Mouse (Mus musculus): ENCODE measurements around the gene Ttll5.
A peak's percentile ranks its signal among the peaks of the same experiment; 100 is the strongest.

Gene Ttll5

DNA sequence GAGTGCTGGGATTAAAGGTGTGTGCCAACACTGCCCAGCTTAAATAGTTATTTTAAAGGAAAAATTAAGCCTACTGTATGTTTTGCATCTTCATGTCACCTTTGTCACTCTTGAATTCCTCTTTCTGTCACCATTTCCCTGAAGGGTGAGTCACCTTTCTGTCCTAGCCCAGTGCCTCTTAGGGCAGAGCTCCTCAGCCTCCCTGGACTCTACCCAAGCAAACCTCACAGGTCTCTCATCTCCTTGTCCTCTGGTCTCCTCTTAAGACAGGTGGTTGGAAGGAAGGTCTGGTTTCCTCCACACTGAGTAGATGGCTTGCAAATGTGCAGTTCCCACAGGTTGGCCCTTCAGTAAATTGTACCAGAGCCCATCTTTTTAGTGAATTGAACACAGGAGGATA is 143.4 kb downstream of the Ttll5 start:
- no peak for DNase-seq (ENCODE audit: extremely low spot score, low spot score)

DNA sequence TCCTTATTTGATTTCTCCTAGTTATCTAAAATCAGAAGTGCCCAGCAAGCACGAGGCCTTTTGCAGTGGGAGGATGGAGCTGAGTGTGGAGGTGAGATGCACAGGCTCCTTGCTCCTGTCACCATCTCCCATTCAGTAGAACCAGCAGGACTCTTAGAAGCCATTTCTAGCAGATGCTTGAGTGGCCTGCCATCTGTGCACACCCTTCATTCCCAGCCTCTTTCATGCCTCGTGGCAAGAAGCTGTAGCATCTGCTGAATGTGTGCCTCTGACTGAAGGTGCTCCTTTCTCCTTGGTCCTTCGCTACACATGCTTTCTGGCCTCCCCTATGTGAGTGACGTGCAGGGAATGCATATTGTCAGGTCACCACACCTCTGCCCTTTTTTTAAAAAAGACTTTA is 143.9 kb downstream of the Ttll5 start:
- no peak for DNase-seq (ENCODE audit: extremely low spot score, low spot score)

DNA sequence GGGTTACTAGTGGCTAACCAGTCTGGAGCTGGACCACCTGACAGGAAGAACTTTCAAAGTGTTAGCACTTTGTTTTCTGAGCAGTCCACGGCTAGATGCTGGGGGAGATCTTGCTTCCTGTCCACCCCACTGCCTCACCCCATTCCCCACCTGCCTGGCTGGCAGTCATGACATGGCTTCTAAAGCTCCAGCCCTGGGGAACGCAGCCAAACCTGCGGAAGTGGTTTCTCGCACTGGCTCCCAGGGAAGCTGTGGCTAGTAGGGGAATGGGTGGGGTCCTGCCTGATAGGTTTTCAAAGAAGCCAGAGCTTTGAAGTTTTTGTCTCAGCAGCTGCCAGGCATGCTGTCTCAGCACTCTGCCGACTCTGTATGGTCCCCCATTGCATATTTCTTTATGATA is 145.1 kb downstream of the Ttll5 start:
- DNase-seq (ENCODE audit: extremely low spot score, low spot score), result no peak

DNA sequence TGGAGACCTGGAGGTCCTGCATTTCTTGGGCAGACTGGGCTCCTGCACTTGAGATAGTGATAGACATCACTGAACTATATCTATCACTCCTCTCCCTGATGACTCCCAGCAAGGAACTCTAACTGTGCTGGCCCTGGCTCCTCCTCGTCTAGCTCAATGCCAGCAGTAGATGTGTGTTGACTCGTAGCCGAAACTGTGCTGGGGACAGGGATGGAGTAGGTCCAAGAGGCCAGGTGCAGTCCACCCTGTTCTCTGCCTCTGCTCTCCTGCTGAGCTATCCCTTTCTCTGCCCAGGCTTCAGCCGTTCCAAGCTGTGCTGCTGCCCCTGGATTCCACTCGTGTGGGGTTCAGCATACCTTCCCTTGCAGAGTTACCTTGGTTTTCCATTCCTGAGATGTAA is 145.7 kb downstream of the Ttll5 start:
- no peak for DNase-seq (ENCODE audit: extremely low spot score, low spot score)

GRCm38 (mm10) chr12:85970803-85971202 is 146.3 kb downstream of the Ttll5 start:
- DNase-seq (ENCODE audit: extremely low spot score, low spot score), result no peak

GRCm38 (mm10) chr12:85971655-85972054 is 147.2 kb downstream of the Ttll5 start:
- DNase-seq (ENCODE audit: extremely low spot score, low spot score), result no peak

DNA sequence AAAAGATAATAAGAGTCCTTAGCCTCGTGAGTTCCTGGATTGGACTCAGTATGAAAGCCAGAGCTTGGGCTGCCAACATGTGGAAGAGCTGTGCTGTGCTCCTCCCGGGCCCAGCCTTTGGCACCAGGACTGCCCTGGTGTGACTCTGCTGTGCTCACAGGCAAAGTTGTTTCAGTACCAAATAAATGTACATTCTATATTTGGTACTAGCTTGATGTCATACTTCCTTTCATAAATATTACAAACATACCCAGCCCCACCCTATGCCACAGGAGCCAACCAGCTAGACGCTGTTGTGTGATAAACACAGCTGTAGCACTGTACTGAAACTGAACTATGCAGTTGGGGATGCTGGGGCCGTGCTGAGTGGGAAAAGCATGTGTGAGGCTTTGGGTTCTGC is 149.1 kb downstream of the Ttll5 start:
- no peak for DNase-seq (ENCODE audit: extremely low spot score, low spot score)

- no peak for DNase-seq (ENCODE audit: extremely low spot score, low spot score)
Measured at GRCm38 (mm10) chr12:85974030-85974429, 149.6 kb downstream of the Ttll5 start.

GRCm38 (mm10) chr12:85979996-85980395 is 155.5 kb downstream of the Ttll5 start:
- DNase-seq (ENCODE audit: extremely low spot score, low spot score), result no peak

- DNase-seq (ENCODE audit: extremely low spot score, low spot score), result no peak
Measured at GRCm38 (mm10) chr12:85985524-85985923, 161.1 kb downstream of the Ttll5 start.

- no peak for DNase-seq (ENCODE audit: extremely low spot score, low spot score)
Measured at GRCm38 (mm10) chr12:85986024-85986423, 161.6 kb downstream of the Ttll5 start.

DNA sequence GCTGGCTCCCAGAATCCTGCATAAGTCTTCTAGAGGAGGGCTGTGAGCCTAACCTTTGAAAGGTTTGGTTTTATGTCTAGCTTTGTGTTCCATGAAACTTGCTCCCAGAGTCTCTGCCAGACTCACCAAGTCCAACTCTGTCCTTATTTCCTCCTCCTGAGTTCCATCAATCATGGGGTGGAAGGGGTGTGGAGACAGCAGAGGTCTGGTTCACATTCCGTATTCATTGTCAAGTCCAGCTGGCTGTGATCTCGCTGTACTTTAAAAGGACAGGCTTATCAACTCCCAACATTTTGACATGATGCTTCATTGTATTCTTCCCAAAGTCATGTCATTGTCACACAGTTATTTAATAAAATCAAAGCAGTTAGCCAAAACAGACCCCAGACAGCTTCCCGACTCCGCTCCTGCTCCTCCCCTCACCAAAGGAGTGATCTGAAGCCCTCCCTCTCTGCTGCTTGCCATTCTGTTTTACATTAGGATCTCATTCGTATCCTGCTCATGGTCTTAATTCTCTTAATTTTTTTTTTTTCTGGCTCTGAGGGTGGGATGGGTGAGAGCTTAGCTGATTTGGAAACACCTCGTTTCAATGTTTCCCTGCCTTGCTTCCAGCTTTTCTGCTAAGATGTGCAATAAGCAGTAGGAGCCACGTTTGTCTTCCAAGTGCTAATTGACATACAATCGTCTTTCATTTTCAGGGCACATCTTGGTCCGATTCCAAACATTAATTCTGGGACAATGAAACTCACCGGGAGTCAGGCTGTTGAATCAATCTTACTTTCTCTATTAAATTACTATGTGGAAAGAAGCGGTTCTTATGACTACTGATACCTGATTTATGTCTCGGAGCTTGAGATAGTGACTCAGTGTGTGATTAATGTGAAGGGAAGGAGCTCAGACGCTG is 162.3 kb downstream of the Ttll5 start:
- DNase-seq (ENCODE audit: extremely low spot score, low spot score), result peak; percentile 15

DNA sequence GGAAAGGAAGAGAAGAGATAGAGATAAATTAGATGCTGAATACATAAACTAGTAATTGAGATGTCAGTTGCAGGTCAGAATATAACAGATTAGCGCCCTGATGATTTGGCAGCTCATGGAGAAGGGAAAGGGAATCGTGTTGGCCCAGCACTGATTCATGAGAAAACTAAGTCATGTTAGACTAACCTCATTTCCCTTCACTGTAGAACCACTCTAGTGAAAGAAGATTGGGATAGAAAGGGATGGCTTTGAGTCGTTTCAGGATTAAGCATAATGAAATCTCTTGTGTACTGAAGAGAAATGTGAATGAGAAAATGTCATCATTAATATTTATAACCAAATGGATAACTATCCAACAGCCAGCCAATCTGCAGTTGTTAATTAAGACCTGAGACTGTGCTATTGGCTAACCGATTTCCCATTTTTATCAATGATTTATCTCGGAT is 163.0 kb downstream of the Ttll5 start:
- no peak for DNase-seq (ENCODE audit: extremely low spot score, low spot score)

DNA sequence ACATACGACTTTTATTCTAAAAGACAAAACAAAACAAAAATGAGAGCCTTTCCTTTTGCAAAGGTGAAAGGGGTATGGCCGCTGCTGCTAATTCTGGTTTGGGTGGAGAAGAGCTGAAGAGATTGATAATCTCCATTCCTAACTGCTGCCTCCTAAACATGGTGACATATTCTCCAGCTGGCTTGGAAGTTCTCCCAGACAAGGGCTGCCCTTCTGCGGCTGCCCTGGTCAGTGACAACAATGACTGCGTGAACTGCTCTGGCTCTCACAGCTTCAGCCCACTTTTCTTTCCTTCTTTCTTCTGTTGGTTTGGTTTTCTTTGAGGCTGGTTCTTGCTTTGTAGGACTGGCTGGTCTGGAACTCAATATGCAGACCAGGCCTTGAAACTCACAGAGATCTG is 163.7 kb downstream of the Ttll5 start:
- DNase-seq (ENCODE audit: extremely low spot score, low spot score), result no peak

GRCm38 (mm10) chr12:85988818-85989377 is 164.4 kb downstream of the Ttll5 start:
- DNase-seq (ENCODE audit: extremely low spot score, low spot score), result no peak

- DNase-seq (ENCODE audit: extremely low spot score, low spot score), result no peak
Measured at GRCm38 (mm10) chr12:85992013-85992837, 167.8 kb downstream of the Ttll5 start.

DNA sequence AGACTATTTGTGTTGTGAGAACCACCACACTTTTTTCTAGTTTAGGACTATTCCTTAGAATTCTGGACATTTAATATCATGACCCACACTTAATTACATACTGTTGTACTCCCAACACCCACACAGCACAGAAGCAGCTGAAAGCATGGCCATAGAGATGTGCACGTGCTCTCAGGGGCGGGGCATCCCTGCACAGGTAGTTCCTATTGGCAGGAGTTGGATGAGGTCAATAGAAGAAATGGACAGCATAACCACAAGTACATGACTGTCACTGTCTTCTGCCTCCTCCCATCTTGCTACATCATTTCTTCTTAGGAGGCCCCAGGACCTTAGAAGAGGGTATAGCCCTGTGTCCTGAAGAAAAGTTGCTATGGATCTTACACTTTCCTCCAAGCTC is 168.4 kb downstream of the Ttll5 start:
- DNase-seq (ENCODE audit: extremely low spot score, low spot score), result no peak

- DNase-seq (ENCODE audit: extremely low spot score, low spot score), result no peak
Measured at GRCm38 (mm10) chr12:85993790-85994360, 169.4 kb downstream of the Ttll5 start.

- DNase-seq (ENCODE audit: extremely low spot score, low spot score), result peak; percentile 33
Measured at GRCm38 (mm10) chr12:86000641-86001073, 176.2 kb downstream of the Ttll5 start.

- peak; percentile 23 for DNase-seq (ENCODE audit: extremely low spot score, low spot score)
Measured at GRCm38 (mm10) chr12:86001120-86001655, 176.7 kb downstream of the Ttll5 start.

DNA sequence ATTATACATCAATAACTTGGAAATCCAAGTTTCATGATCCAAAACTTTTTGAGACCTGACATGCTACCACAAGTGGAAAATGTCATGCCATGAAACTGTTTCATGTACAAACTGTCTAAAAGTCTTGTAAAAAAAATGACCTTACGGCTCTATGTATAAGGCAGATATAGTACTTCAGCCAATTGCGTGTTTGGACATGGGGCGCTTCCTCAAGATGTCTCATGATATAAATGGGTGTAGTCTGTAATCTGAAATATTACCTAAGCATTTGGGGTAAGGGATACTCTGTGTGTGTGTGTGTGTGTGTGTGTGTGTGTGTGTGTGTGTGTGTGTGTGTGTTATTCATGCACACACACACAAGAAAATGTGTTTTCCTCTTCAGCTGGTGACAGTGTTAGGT is 180.2 kb downstream of the Ttll5 start:
- no peak for DNase-seq (ENCODE audit: extremely low spot score, low spot score)
